Mouse (Mus musculus): Measurements from ENCODE around the gene St3gal4.
"Not testable (repeated sequence)": the region's sequence is repeated elsewhere in the genome, so short reads cannot be mapped to it uniquely, and the experiment has no call there.

The St3gal4 gene

DNA sequence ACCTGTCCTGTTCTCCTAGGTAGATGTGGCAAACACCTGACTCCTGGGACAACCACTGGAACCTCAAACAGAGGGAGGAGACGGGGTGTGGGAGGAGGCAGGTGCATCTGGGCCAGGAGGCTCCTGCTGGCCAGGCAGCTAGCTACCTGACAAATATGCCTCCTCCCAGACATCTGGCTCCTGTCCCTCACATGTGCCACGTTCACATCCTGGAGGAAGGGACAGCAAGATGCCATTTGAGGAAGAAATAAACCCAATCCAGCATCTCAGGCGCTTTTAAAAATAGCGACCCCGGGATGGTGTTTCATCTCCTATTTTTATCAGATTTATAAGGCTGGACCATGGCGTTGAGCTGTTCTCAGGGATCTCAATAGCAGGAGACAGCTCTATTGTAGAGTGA lies at the start of gene St3gal4:
Gene St3gal4 (minus strand): TSS at position 101 of the 400 bp plus-strand sequence.
- no peak for DNase-seq (ENCODE audit: low spot score in 2 of 2)

DNA sequence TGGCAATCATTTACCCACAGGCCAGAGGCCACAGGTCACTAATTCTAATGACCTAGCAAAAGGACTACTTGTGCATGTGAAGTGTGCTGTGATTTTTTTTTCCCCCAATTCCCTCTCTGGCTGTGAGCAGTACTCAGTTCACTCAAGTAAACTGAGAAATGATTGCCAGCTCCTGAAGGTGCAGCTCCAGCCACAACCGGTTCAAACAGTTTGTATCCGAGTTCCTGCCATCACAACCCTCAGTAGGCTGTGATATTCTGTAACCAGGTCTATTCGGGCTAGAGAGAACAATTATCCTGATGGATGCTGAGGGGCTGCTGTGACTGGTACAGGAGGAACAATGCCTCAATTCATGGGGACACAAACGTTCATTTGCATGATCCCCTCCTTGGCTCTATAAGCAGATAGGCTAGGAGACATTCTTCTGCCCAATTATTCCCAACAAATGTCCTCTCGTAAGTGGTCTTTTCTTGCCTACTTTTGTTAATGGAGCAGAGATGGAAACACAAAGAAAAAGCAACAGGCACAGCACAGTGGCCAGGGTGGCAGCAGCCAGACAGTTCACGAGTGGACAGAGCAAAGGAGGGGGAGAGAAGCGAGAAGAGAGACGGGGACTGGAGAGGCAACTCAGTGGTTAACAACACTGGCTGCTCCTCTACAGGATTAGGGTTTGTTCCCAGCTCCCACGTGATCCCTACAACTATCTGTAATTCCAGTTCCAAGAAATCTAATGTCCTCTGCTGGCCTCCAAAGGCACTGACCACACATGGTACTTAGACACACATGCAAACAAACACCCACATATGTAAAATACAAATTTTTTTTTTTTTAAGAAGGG lies 47.9 kb upstream of the St3gal4 start:
- DNase-seq (ENCODE audit: low spot score in 2 of 2): no peak

DNA sequence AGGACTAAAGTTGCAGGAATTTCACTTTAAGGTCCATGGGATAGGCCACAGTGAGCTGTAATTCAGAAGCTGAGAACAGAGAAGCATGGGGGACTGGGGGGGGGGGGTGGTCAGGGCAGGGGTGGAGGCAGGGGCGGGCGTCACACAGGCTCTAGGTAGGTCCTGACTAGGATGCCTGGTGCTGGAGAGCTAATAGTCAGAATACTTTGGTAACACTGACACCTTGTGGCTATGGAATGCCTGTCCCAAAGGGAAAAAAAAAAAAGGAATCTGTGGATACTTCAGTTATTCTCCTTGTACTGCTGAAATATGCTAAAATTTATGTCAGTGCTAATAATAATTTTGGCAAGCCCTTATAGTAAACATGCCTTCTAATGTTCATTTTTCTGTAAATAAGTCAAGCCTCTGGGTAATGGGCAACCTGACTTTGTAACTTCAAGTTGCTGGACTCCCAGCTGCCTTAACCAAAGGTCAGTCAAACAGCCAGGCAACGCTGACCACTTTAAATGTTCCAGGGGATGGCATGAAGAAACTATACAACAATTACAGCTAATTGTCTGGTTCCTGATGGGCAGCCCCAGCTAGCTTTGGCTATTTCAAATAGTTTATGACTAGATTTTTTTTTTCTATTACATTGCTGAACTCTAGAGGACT lies 47.2 kb upstream of the St3gal4 start:
- DNase-seq (ENCODE audit: low spot score in 2 of 2): no peak

DNA sequence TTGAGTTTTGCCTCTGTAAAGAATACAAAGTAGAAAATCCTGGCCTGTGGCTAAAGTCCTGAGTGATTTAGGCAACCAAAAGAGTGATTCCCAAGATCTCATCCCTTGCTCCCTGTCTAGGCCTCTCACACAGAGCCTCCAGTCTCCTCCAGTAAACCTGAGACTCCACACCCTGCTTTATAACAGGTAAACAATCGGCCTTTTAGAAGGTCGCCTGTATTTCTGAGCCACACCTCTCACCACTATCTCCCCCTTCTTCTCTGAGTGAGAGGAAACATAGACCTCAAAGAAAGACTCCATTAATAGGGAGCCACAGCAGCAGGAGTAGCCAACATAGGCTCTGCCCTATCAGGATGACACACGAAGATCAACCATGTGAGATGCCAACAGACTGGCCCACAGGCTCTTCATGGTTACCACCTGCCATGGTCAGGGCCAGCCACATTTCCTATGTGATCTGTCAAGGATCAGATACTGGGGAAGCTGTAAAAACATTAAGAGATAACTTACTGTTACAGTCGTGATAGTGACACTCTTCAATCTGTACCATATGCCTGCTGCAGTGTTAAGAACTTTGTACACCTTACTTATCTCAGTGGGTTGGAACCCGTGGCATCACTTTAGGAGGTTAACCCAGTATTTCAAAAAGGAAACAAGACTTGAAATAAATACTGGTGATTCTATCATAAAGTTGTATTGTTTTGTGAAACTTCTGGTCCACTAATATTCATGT lies 45.2 kb upstream of the St3gal4 start:
- no peak for DNase-seq (ENCODE audit: low spot score in 2 of 2)

DNA sequence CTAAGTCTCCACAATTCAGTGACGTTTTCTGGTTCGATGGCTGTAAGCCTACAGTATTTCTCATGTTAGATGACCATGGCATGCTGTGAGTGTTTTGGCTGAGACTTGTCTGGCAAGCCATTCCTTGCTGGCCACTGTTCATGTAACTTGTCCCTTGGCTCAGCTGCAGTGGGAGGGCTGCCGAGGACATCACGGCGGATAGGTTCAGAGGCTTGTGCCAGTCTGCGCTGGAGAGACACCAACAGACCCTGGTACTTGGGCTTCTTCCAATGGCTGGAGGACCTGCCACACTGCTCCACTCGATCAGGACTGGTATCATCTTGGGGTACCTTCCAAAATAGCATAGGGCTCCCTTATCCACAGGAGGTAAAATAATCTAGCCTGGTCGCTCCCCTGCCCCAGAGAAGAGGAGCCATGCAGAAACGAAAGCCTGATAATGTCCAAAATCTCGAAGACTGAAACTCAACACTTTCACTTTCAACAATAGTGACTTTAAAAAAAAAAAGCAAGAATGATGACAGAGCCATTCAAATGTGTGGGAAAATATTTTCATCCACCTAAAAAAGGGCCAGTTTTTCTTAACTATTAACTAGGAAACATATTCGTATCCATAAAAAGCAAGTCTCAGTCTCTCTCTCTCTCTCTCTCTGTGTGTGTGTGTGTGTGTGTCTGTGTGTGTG lies 44.1 kb upstream of the St3gal4 start:
- DNase-seq (ENCODE audit: low spot score in 2 of 2): no peak

DNA sequence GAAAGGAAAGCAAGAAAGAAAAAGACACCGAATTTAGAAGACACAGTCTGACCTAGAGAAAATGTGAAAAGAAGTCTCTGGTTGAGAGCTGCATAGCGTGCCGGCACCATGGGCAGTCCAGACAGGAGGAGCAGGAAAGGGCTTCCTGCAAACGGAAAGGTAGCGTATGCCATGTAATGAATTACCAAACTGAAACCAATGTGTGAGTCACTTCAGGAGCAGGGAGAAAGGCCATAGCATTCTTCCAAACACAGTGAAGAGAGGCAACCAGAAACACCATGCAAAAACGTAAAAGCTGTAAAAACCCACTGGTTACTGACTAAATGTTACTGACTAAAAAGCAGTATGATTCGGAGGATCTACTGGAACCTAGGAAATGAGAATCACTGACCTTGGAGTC lies 42.7 kb upstream of the St3gal4 start:
- DNase-seq (ENCODE audit: low spot score in 2 of 2): no peak

DNA sequence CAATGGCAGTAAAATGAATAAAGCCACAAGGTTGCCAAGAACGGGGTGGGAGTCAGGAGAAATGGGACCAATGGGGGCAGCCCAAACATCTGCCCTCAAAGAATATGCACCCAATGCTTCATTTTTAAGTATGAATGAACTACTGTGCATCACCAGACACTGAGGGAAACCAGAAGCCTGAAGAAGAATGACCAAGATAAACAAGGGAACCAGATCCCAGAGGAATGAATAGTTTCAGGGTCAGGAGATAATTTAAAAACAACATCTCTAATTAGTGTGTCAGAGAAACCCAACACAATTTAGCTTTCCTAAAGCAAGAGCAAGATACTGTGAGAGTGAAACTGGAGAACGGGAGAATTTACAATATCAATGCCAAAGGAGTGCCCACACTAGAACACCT lies 41.6 kb upstream of the St3gal4 start:
- no peak for DNase-seq (ENCODE audit: low spot score in 2 of 2)

DNA sequence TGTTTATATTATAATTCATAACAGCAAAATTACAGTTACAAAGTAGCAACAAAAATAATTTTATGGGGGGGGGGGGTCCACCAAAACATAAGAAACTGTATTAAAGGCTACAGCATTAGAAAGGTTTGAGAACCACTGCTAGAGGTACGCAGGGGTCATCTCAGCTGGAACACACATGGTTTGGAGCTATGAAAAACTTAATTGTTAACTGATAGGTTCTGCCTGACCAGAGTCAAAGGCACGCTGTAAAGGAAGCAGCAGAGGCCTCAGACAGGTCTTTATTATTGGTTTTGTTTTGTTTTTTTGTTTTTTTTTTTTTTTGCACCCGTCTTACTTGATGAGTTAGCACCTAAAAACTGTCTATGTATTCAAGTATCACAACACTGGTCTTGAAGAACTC lies 39.4 kb upstream of the St3gal4 start:
- no peak for DNase-seq (ENCODE audit: low spot score in 2 of 2)

DNA sequence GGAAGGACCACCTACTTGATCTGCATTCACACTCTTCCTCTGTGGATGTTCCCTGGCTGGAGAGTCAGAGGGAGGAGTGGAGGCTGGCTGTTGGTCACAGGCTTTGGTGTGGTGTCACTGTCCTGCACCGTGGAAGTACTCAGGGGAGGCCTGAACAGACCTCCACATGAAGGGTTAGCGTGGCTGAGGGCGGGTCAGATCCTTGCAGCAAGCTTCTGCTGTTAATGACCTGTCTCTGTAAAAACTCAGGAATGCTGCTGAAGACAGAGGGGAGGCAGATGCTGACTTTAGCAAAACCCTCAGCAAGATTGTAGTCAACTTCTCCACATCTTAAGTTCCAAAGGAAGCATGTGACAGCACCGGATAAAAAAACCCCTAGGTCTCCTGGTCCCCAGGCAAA lies 37.8 kb upstream of the St3gal4 start:
- no peak for DNase-seq (ENCODE audit: low spot score in 2 of 2)

DNA sequence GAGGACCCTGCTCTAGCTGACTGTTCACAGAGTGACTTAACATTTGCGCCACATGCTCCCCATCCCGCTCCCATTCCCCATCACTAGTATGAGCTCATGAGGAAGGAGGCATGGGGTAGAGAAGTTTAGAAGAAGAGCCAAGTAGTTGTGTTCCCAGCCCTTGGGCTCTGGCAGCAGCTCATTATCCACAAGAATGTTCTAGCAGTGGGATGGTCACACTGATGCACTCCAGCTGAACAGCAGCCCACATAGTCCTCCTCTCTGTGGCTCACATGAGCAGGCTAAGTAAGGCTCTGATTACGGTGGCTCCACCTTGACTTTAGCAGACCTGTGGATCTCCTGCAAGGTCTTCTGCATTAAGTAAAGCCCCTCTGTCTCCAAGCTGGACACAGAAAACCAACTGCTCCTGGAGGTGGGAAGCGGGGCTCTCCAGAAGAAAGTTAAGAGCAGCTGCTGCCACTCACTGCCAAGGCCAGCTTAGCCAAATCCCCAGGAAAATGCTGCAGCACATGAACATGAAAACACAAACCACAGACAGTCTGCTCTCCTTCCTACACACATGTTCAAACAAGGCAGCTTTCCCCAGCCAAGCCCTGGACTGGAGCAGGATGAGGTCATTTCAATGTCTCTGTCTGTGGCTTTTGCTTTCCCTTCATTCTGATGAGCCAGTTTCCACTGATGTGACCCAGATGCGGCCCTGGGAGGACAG lies 37.1 kb upstream of the St3gal4 start:
- no peak for DNase-seq (ENCODE audit: low spot score in 2 of 2)

DNA sequence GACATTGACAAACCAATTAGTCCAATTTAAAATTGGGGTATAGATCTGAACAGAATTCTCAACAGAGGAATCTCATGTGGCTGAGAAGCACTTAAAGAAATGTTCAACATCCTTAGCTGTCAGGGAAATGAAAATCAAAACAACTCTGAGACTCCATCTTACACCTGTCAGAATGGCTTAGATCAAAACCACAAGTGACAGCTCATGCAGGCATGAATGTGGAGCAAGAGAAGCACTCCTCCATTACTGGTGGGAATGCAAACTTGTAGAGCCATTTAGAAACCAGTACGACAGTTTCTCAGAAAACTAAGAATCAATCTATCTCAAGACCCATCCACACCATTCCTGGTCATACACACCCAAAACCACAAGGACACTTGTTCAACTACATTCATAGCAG lies 33.9 kb upstream of the St3gal4 start:
- no peak for DNase-seq (ENCODE audit: low spot score in 2 of 2)

DNA sequence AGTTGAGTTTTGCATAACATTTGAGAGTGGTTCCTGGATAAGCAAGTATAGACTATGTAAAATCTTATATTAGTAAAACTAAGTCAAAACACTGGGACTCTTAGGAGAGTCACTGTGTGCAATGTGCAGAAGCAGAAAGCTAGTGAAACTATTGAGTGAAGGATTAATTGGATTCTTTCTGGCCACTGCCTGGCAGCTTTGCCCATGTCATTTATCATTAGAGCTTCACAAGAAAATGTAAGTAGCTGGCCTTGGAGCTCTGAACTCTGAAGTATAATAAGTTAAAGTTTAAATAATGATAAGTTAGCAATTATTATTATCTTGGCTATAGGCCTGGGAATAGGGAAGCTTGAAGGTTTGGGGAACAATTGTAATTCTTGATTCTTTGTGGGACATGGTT lies 29.8 kb upstream of the St3gal4 start:
- not testable (repeated sequence) for DNase-seq (ENCODE audit: low spot score in 2 of 2)

DNA sequence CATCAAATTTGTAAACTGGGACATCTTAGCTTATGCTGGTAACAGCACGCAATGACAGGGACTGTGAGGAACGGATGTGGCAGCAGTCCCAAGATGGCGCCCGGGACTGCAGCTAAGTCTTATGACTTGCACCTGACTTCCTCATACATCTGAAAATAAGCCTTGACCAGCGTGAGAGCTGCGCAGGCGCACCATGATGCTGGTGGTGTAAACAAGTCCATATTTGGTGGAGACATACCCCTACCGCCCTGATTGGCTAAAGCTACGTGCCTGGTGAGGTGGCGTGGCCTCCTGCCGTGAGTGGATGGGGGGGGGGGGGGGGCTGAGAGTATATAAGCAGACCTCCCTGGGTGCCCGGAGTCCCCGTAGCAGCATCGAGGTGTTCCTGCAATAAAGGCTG lies 28.2 kb upstream of the St3gal4 start:
- DNase-seq (ENCODE audit: low spot score in 2 of 2): not testable (repeated sequence)

DNA sequence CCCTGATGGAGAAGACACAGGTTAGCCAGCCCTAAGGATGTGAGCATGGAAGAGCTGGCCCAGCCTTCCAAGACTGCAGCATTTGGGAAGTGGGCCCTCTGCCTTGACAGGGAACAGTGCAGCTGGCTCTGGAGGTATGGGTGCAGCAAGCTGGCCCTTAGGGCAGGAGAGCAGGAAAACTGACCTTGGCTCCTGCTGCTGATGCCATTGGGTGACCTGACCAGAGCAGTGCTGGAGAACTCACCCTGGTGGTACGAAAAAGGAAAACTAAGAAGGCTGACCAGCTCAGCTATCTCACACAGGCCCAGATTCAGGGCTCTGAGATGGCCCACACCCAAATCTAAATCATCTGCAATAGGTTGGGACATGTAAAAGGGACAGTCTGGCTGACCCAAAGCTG lies 26.8 kb upstream of the St3gal4 start:
- DNase-seq (ENCODE audit: low spot score in 2 of 2): no peak

DNA sequence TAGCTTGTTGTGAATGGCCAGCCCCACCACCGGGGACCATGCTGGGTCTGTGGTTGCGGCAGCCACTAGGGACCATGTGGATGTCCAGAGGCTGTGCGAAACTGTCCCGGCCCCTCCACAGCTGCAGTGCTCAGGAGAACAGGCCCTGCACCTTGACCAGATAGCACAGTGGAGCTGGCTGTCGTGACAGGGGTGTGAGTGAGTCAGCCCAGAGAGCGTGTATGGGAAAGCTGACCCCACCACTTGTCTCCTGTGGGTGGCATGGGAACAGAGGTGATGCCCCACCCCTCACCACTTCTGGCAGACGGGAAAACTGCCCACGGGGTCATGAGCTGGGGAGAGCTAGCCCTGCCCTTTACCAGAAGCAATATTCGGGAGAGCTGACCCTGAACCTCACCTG lies 26.1 kb upstream of the St3gal4 start:
- DNase-seq (ENCODE audit: low spot score in 2 of 2): no peak

DNA sequence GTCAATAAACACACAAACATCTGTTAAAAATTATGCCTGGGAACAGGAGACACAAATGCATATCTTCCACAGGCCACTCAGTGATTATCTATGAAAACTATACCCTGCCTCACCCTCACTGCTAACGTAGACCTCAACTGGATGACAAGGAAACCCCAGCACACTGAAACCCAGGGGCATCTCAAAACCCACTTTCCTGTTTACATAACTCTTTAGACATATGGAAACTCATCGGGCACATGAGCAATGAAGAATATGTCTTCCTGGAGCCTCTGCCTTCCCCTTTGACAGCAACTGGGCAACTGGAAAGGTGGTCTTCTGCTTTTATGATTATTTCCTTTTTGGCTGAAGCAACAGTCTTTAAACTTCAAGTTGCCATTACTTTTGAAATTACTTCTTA lies 23.2 kb upstream of the St3gal4 start:
- no peak for DNase-seq (ENCODE audit: low spot score in 2 of 2)

DNA sequence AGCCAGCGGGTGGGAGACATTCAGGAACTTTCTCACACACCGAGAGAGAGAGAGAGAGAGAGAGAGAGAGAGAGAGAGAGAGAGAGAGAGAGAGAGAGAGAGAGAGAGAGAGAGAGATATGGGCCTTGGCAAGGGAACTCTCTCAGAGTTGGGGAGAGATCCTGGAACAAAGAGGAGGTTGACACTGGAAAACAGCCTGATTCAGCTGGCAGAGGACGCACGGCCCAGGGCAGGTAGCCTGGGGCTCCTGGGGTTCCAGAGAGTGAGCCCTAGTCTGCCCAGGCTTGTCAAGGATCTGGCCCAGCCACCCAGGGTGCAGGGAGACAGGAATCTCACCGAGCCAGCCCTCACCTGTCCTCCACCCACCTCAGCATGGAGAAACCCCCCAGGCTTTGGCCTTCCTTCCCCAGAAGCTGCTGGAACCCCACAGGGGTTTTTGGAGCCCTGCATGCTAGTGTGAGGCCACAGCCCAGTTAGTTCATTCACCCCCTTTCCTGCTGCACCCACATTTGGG lies 20.2 kb upstream of the St3gal4 start:
- no peak for DNase-seq (ENCODE audit: low spot score in 2 of 2)

DNA sequence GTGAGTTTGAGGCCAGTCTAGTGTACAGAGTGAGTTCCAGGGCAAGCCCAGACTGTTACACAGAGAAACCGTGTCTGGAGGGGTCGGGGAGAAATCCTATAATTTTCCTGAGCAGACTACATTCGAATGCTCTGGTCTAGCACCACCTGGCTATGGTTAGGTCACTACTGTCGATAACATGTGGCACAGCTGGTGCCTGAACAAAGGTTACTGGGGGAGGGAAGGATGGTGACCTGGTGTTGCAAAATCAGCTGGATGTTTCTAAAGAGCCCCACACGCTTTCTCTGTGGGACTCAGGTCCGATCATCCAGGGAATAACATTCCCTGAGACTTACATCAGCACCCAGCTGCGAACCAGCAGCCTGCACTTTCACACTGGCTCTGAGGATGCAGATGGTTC lies 19.0 kb upstream of the St3gal4 start:
- no peak for DNase-seq (ENCODE audit: low spot score in 2 of 2)

DNA sequence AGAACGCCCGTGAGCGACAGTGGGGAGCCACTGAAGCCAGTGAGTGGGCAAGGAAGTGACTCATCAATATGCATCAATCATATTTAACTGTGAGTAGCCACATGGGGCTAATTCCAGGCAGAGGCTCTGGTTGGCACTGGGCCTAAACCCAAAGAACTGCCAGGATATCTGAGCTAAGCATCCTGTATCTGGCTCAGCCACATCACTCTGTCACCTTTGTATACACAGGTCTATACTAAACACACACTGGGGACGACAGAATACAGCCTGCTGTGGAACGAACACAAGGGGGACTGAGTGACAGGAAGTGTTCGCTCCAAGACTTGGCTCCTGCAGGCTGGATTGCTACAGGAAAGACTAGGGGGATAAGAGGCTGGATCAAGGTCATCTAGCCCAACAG lies 16.5 kb upstream of the St3gal4 start:
- DNase-seq (ENCODE audit: low spot score in 2 of 2): no peak

DNA sequence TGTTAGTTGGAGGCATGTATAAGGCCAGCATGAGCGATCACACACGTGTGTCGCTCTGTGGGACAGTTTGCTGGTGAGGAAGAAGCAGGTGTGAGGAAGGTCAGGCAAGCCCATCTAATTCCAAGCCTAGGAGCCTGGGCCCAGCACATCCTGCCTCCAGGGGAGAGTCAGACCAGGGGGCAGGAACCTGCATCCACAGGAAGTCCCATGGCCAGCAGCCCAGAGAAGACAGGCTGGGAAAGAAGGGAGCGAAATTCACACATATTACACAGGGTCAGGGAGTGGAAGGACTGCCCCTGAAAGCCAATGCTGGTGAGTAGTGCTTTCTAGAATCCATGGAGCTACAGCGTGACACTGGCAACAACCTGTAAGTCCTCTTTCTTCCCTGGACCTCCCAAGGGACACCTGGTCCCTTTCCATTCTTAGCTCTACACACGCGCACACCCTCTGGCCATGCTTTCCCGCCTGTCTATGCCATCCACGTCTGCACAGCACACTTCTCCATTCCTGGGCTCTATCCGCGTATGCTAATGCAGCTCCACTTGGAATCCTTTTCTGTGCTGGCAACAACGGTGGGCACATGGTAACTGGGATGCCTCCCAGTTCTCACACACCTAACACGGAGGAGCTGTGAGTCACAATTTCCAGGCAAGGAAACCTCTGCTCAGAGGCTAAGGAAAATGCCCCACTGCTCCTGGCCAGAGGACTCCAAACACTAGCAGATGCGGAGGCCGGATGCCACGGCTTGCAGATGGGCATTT lies 12.7 kb upstream of the St3gal4 start:
- no peak for DNase-seq (ENCODE audit: low spot score in 2 of 2)

DNA sequence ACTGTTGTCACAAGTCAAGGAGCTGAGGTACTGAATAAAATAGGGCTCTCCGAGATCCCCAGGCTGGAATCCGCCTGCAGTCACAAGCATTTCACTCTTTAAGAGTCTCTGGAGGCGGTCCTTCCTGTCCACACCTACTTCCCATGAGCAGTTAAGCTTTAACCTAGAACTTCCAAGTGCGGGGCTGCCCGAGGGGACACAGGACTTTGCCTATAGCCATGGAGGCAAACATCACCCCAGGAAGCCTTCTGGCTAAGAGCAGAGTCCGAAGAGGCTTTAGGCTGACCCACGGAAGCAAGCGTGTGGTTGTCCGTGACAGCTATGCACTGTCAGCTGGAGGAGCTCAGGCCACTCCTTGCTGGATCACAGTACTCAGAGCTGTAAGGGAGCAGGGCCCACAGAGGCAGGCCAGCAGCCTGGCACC lies 9.9 kb upstream of the St3gal4 start:
- DNase-seq (ENCODE audit: low spot score in 2 of 2): no peak

All from natural killer cell, adult 2 months (primary cell).